Mouse (Mus musculus) heart, embryonic 16.5 days (tissue): ENCODE results near the gene Acp6. TPM values are rescaled to one million over a fixed set of nuclear protein-coding genes. Genes with fewer than 3 reads are reported as not detected.
A peak's percentile ranks its signal among the peaks of the same experiment; 100 is the strongest.

Source experiments
- ATAC-seq: fragments of 200-750 bp; cut with Nextera tagmentation; replicated peaks from 2 replicates; pipeline ENCODE4 v1.8.0; 2017; ENCODE audit warnings: moderate number of reproducible peaks; ENCODE audit not compliant: insufficient read depth, low FRiP score; ENCODE audit errors: extremely low read depth
- H3K27ac ChIP-seq: fragments of 300-500 bp; sonication (generic); 2 replicates; pipeline ENCODE4 v1.5.1; 2014; ENCODE audit warnings: mild to moderate bottlenecking, low read length, control low read depth, moderate library complexity
- H3K27me3 ChIP-seq: fragments of 300-500 bp; sonication (generic); 2 replicates; pipeline ENCODE4 v1.6.1; 2014; ENCODE audit warnings: low read length, mixed read lengths; ENCODE audit not compliant: control insufficient read depth, insufficient read depth
- H3K36me3 ChIP-seq: fragments of 300-500 bp; sonication (generic); 2 replicates; pipeline ENCODE4 v1.6.1; 2014; ENCODE audit not compliant: control insufficient read depth, insufficient read depth
- H3K4me1 ChIP-seq: fragments of 300-500 bp; sonication (generic); 2 replicates; pipeline ENCODE4 v1.6.1; 2014; ENCODE audit warnings: low read length, mixed read lengths; ENCODE audit not compliant: control insufficient read depth, insufficient read depth
- H3K4me2 ChIP-seq: fragments of 300-500 bp; sonication (generic); 2 replicates; pipeline ENCODE4 v1.6.1; 2014; ENCODE audit warnings: low read depth, mild to moderate bottlenecking, control low read depth, low read length
- H3K4me3 ChIP-seq: fragments of 300-500 bp; sonication (generic); 2 replicates; pipeline ENCODE4 v1.5.1; 2014; ENCODE audit warnings: mild to moderate bottlenecking, control low read depth, low read length
- H3K9ac ChIP-seq: fragments of 300-500 bp; sonication (generic); 2 replicates; pipeline ENCODE4 v1.6.1; 2014; ENCODE audit warnings: low read length, control low read depth
- H3K9me3 ChIP-seq: fragments of 300-500 bp; sonication (generic); replicated peaks from 2 replicates; pipeline ENCODE4 v1.6.1; 2016; ENCODE audit warnings: low read length; ENCODE audit not compliant: control insufficient read depth
- WGBS: fragments of 180-500 bp; shearing (Covaris S2); extraction: QIAGEN DNeasy Blood & Tissue Kit; methylation state at CpG from one replicate; pipeline ENCODE4 v1.1.7; 2014; 5-methylcytosine and 5-hydroxymethylcytosine counted together
- polyA plus RNA-seq: library from polyadenylated mRNA; unstranded; fragments of >200 nt; fragmentation: Nextera tagmentation; extraction: Ambion mirVana; gene quantifications from 2 replicates; pipeline ENCODE4 v1.2.1, GENCODE M21; 2015

Gene Acp6
- polyA plus RNA-seq, 1 experiment from 2014 or later = 59.0 TPM

GRCm38 (mm10) chr3:97206521-97206920 lies 47.9 kb downstream of the Acp6 start:
- Histone ChIP-seq H3K36me3 (peaks cover 53% of the 10 kb centered on the region), H3K4me1 (peaks cover 5% of the 10 kb centered on the region)
- 59% methylated on average over 3 of the region's 3 CpGs for WGBS

GRCm38 (mm10) chr3:97209351-97209750 lies 50.8 kb downstream of the Acp6 start:
- no peak for ATAC-seq
- no peaks in the 10 kb centered on the region for H3K27me3 ChIP-seq
- H3K9ac ChIP-seq = no peak overlapping the region
- peaks cover 70% of the 10 kb centered on the region for H3K36me3 ChIP-seq
- no peak overlapping the region for H3K4me3 ChIP-seq
- H3K27ac ChIP-seq = no peak overlapping the region
- no peak overlapping the region for H3K4me2 ChIP-seq
- no peaks in the 10 kb centered on the region for H3K9me3 ChIP-seq
- WGBS = 92% methylated on average over 9 of the region's 9 CpGs
- peaks cover 8% of the 10 kb centered on the region for H3K4me1 ChIP-seq

More at GRCm38 (mm10) chr3:97206521-97206920, 47.9 kb downstream of the Acp6 start:
- no peak for ATAC-seq
- Histone ChIP-seq H3K27ac (no peak overlapping the region), H3K9me3 (no peaks in the 10 kb centered on the region), H3K9ac (no peak overlapping the region), H3K27me3 (no peaks in the 10 kb centered on the region), H3K4me3 (no peak overlapping the region), H3K4me2 (no peak overlapping the region)

GRCm38 (mm10) chr3:97211177-97211576 lies 52.6 kb downstream of the Acp6 start:
- H3K4me1 ChIP-seq = peaks cover 19% of the 10 kb centered on the region
- H3K9ac ChIP-seq = no peak overlapping the region
- H3K27me3 ChIP-seq = no peaks in the 10 kb centered on the region
- no peak overlapping the region for H3K27ac ChIP-seq
- H3K4me2 ChIP-seq = no peak overlapping the region
- WGBS = 64% methylated on average over 5 of the region's 5 CpGs
- no peak overlapping the region for H3K4me3 ChIP-seq
- peaks cover 75% of the 10 kb centered on the region for H3K36me3 ChIP-seq
- no peaks in the 10 kb centered on the region for H3K9me3 ChIP-seq
- no peak for ATAC-seq

- Histone ChIP-seq H3K36me3 (peaks cover 57% of the 10 kb centered on the region), H3K9ac (no peak overlapping the region), H3K27ac (no peak overlapping the region), H3K4me3 (no peak overlapping the region), H3K9me3 (no peaks in the 10 kb centered on the region), H3K27me3 (no peaks in the 10 kb centered on the region), H3K4me1 (peaks cover 16% of the 10 kb centered on the region), H3K4me2 (no peak overlapping the region)
- no peak for ATAC-seq
- 81% methylated on average over 10 of the region's 10 CpGs for WGBS
These were observed 55.3 kb downstream of the Acp6 start for GRCm38 (mm10) chr3:97213871-97214270.

- peaks cover 59% of the 10 kb centered on the region for H3K36me3 ChIP-seq
- WGBS = 17% methylated on average over 1 of the region's 1 CpGs
- peak overlapping the region; percentile 9; the same call in 1 of the 2 replicates for H3K27ac ChIP-seq
These were observed 55.9 kb downstream of the Acp6 start for GRCm38 (mm10) chr3:97214439-97214838.

GRCm38 (mm10) chr3:97215526-97215925 lies 56.9 kb downstream of the Acp6 start:
- peaks cover 14% of the 10 kb centered on the region for H3K4me1 ChIP-seq
- no peak overlapping the region for H3K4me3 ChIP-seq
- 55% methylated on average over 3 of the region's 3 CpGs for WGBS
- no peak for ATAC-seq
- no peaks in the 10 kb centered on the region for H3K27me3 ChIP-seq
- H3K36me3 ChIP-seq = peaks cover 49% of the 10 kb centered on the region
- H3K27ac ChIP-seq = no peak overlapping the region
- H3K9ac ChIP-seq = no peak overlapping the region
- no peaks in the 10 kb centered on the region for H3K9me3 ChIP-seq
- no peak overlapping the region for H3K4me2 ChIP-seq

More at GRCm38 (mm10) chr3:97214439-97214838, 55.9 kb downstream of the Acp6 start:
- no peaks in the 10 kb centered on the region for H3K9me3 ChIP-seq
- no peak overlapping the region for H3K4me2 ChIP-seq
- no peak overlapping the region for H3K9ac ChIP-seq
- no peak overlapping the region for H3K4me3 ChIP-seq
- H3K4me1 ChIP-seq = peaks cover 14% of the 10 kb centered on the region
- no peaks in the 10 kb centered on the region for H3K27me3 ChIP-seq
- 0 out of 2 replicates have a peak, but pooled peaks have one; percentile 25 for ATAC-seq

GRCm38 (mm10) chr3:97223261-97223660 lies 64.7 kb downstream of the Acp6 start:
- no peaks in the 10 kb centered on the region for H3K27me3 ChIP-seq
- H3K9ac ChIP-seq = no peak overlapping the region
- H3K9me3 ChIP-seq = no peaks in the 10 kb centered on the region
- H3K27ac ChIP-seq = no peak overlapping the region
- H3K4me2 ChIP-seq = no peak overlapping the region
- WGBS = 70% methylated on average over 9 of the region's 9 CpGs
- no peak for ATAC-seq
- peaks cover 18% of the 10 kb centered on the region for H3K4me1 ChIP-seq
- peaks cover 15% of the 10 kb centered on the region for H3K36me3 ChIP-seq
- no peak overlapping the region for H3K4me3 ChIP-seq

- H3K9ac ChIP-seq = no peak overlapping the region
- peaks cover 7% of the 10 kb centered on the region for H3K36me3 ChIP-seq
- ATAC-seq = no peak
- WGBS = 56% methylated on average over 5 of the region's 5 CpGs
- H3K4me3 ChIP-seq = no peak overlapping the region
- no peaks in the 10 kb centered on the region for H3K27me3 ChIP-seq
- H3K4me2 ChIP-seq = peak overlapping the region; percentile 78; the same call in 1 of the 2 replicates
- no peaks in the 10 kb centered on the region for H3K9me3 ChIP-seq
- peaks cover 23% of the 10 kb centered on the region for H3K4me1 ChIP-seq
- peak overlapping the region; percentile 33 for H3K27ac ChIP-seq
These were observed 66.7 kb downstream of the Acp6 start for GRCm38 (mm10) chr3:97225231-97225630.

- WGBS = under 1% methylated on average over 18 of the region's 18 CpGs
- peak overlapping the region; percentile 88 for H3K4me3 ChIP-seq
- H3K4me1 ChIP-seq = peaks cover 23% of the 10 kb centered on the region
- H3K4me2 ChIP-seq = peak overlapping the region; percentile 78
- H3K9ac ChIP-seq = peak overlapping the region; percentile 91
- H3K27ac ChIP-seq = peak overlapping the region; percentile 91
- no peaks in the 10 kb centered on the region for H3K27me3 ChIP-seq
- H3K9me3 ChIP-seq = no peaks in the 10 kb centered on the region
- peak; percentile 0; the same call in 1 of the 2 replicates for ATAC-seq
- peaks cover 4% of the 10 kb centered on the region; the same call in 1 of the 2 replicates for H3K36me3 ChIP-seq
These were observed 68.1 kb downstream of the Acp6 start for GRCm38 (mm10) chr3:97226719-97227118.
